Mouse (Mus musculus): ENCODE measurements around the gene Gm28051.

Gm28051 gene

DNA sequence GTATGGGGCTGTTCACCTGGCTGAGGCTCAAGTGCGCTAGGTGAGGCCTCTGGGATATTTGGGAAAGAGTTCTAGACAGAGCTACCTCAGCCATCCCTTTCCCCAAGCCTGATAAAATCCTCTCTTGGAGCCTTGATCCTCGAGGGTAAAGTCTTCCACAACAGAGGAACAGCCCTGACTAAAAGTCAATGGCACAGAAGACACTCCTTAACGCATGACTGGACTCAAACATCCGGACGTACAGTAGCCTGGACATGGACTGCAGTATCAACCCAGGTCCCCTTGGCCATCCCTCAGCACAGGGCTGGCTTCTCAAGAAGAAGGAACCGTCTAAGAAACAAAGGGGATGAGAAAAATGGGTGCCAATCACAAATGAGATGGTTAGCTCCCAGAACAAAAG, 74.1 kb downstream of the Gm28051 start:
- no peak for DNase-seq

DNA sequence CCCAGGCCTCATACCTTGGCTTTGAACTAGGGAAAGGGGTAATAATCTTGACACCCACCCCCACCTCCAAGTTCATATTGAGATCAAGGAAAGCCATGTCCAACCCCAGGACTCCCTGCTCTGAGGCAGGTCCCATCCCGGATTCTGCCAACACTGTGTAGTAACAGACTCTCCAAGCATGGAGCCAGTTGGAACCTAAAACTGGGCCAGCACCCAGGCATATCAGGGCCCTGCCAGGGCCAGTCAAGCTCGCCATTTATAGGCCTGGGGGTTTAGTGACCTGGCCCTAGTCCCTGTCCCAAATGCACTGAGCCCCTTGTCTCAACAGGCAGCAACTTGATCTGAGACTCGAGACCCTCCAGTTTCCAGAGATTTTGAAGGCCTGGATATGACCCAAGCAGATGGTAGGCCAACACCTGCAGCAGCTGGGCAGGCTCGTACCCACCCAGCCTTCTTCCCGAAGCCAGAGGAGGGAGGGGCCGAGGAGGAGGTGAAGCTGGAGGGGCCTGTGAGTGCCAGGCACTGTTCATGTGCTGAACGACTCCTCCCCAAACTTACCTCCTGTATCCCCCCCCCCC, 74.8 kb downstream of the Gm28051 start:
- DNase-seq, result no peak

DNA sequence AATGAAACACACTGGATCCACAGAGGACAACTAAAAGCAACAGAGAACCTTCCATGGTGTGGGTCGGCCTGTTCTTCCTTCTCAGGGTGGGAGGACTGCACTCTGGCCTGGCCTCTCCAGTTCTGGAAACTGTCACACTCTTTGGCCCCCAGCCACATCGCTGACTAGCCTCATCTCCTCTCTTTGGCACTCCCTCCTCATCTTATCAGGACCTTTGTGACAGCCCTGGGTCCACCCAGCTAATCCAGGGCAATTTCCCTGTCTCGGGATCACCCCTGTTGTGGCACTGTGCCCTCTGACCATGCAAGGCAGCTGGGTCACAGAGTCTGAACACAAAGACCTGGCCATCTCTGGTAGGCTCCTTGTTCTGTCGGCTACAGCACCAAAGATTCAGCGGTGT, 75.5 kb downstream of the Gm28051 start:
- no peak for DNase-seq

DNA sequence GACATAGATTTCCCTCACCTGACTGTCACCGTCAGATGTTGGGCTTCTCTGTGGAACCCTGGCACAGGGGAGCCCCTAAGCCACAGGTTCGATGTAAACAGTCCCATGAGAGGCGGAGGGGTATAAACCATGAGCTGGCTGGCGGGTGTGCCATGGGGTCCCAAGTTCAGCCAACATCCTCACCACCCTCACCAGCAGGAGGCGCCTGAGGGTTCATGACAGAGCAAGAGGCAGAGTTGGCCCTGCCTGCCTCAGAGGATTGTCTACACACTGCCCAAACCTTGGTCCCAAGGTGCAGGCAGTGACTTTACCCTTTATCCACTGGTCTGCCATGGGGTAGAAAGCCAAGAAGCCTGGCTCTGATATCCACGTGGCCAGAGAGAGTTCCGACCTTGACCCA, 76.0 kb downstream of the Gm28051 start:
- peak; percentile 57 for DNase-seq

DNA sequence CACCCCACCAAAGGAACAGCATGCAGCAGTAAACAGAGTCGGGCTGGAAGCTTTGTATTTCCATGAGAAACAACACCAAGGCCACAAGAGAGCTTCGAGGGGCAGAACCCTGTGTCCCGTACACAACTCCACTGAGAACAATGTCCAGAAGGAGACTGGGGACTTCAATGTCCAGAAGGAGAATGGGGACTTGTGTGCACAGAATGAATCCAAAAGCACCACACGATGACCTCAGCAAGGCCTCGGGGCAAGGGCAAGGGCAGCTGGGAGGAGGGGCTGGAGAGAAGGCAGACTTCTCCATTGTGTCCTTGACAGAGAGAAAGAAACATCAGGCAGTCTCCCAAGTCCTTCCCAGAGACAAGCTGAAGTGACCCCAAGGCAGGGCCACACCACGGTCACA, 78.7 kb downstream of the Gm28051 start:
- DNase-seq, result no peak

DNA sequence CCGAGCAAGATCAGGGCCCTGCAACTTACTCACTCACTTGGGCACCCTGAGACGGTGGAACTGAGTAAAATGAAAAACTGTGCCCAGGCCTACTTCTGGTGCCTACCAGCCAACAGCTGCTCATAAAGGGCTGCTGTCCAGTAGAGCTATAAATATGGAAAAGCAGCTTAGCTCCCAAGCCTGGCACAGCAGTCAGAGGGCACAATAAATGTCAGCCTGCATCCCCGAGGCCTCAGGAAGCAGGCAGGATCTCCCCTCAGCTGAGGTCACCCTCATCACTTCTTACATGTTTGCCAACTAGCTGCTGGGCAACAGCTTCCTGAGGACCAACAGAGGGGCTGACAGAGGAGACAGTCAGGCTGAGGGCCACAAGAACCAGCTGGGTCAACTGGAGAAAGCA, 80.5 kb downstream of the Gm28051 start:
- DNase-seq, result no peak

DNA sequence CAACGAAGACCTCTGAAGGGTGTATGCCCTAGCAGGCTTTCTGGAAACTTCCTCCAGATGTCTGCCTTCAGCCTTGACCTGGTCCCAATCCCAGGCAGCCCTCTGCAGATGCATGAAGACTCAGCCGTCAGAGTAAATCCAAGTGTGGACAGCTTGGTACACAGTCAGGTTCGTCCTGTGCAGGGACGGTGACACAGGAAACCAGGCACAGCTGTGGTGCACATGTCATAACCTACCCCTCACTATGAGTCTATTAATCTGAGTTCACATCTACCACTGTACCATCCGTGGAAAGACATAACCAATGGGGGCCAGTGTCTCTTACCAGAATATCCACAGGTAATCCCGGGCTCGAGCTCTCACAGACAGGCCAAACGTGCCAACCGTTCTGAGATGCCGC, 83.0 kb downstream of the Gm28051 start:
- DNase-seq, result no peak

DNA sequence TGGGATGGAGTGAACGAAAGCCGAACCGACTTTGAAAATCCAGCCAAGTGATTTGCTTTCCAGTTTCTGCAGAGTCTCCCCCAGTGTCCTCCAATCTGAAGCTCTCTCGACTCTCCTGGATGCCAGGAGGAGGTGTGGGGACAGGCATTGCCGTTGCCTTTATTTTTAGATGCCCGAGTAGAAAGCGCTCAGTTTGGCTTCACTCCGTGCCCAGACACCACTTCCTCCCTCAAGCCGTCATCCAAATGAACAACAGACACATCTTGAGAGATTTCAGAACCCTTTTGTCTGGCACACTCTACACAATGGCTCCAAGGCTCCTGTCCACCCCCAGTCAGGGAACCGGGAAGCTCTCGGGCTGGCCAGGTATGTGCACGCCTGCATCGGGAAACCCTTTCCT, 83.4 kb downstream of the Gm28051 start:
- no peak for DNase-seq

DNA sequence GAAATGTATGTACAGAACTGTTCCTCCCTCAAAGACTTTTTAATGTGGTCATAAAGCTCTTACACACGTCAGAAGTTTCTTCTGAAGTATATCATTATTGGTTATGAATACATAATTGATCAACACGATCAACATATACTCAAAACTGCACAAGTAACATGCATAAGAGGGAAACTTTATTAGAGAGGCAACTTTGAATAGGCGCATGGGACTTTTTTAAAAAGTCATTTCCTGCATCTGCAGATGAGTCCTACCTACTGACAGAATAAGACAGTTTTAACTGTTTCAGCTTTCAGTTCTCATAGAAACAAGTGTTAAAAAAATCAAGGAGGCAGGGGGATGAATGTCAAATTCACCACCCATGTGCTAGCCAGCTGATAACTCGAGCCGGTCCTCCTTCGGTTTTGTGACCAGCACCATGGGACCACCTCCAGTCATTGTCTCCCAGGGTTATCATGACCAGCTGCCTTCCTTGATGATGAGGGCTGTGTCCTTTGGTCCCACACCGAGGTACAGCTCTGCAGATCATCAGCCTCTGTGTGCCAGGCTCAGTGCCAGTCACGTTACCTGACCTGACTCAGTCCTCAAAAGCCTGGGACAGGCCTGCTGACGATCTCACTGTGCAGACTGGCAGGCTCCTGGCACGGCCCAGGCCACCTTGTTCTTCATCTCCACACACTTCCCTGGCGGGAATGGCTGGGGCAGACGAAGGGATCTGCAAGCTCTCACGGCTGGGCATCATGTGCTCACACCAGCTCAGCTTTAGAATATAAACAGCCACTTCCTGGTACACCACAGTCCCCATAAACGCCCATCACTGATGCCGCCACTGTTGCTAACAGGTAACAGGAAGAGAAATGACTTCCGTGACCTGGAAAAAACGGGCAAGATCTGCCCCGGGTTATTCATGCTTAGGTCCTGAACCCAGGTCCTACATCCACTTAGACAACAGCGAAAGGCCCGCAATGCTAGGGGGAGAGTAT, 84.4 kb downstream of the Gm28051 start:
- DNase-seq, result no peak

DNA sequence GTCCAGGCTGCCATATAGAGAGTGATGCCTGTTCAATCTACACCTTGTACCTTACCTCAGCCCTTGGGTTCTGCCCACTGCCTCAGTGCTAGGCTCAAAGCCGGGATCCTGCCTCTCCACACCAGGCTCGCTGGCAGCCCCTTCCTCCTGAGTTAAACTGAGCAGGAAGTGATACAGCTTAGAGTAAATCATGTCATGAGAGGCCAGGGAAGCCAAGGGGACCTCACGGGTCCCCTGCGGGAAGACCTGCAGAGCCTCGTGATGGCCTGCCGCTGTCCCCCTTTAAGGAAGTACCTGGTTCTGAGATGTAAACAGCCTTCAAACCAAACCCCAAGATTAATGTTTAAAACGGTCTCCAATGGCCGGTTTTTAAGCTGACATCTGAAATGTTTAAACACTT, 85.4 kb downstream of the Gm28051 start:
- no peak for DNase-seq

DNA sequence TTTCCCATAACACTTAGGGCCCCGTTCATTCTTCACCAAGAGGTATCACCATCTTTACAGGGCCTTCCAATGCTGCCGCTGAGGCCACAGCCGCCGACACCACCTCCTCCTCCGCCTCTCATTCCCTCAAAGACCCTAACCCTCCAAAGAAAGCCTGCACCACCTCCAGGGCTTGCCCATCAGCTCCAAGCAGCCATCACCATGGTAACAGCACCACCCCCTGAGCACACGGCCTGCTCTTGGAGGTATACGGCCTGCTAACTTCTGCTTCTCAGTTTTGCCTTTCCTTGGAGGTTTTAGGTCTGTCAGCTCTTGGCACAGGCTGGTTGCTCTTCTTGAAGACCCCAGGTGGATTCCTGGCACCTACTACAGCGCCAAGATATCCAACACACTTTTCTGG, 86.7 kb downstream of the Gm28051 start:
- no peak for DNase-seq

All from lung, postnatal 36 days (tissue).